Mouse (Mus musculus) C2C12 (cell line): ENCODE results near the gene Chid1.

Experiments used
- CEBPB ChIP-seq: IDR thresholded peaks from one replicate; pipeline ENCODE4 v1.6.1; 2011; ENCODE audit warnings: low read depth, mild to moderate bottlenecking, control low read depth, moderate library complexity
- CTCF ChIP-seq: IDR thresholded peaks from one replicate; pipeline ENCODE4 v1.5.1; 2011; ENCODE audit not compliant: control insufficient read depth, insufficient read depth, insufficient read length
- MAX ChIP-seq: IDR thresholded peaks from one replicate; pipeline ENCODE4 v1.6.1; 2011; ENCODE audit warnings: mild to moderate bottlenecking, control low read depth
- MYOG ChIP-seq: IDR thresholded peaks from one replicate; pipeline ENCODE4 v1.6.1; 2011; ENCODE audit not compliant: control insufficient read depth, insufficient read length; ENCODE audit errors: extremely low read depth

- TF ChIP-seq CTCF (no peak), CEBPB (no peak), MAX (no peak), MYOG (no peak)
Measured at GRCm38 (mm10) chr7:141475805-141476158, 63.9 kb downstream of the Chid1 start.
